In the genomic region with DNA sequence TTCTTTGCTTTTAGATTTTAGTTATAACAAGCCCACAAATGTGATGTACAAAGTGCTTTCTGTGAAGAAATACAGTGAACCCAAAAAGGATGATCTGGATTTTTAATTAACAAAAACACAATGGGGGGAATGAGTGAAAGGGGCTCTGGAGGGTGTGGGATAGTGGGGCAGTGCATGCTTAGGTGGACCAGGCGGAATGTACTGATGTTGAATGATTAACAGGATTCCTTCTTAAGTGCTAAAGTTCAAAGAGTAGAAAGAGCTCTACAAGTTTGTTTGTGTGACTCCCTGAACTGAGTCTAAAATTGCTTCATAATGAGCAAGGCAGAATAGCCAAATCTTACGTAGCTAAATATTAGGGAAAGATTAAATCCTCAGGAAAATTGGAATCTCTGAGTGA, we compare ENCODE assay signal across 19 mouse cellular contexts.
DNase-seq lines count a peak whose midpoint lies in the region; ATAC-seq and TF ChIP-seq lines count a peak whose summit lies in the region.
"Had no signal": no experiment of that assay in that cellular context is flagged by ENCODE, and none has a peak within 500 bp of the region (broad histone marks: within the 10 kb centered on the region; RNA-seq: fewer than 3 reads in every experiment).

No protein-coding gene starts in this region.

- peak; percentile 14 for DNase-seq in kidney, adult 11 months
- no peak for DNase-seq in kidney, adult 18-20 months
- DNase-seq in kidney, adult 8-10 months, result peak; percentile 3 to 55
- DNase-seq in kidney, postnatal 0 days (ENCODE audit: low spot score), result peak; percentile 9
- peak; percentile 11 to 54 for DNase-seq in kidney, postnatal 36 days
- DNase-seq in gastrocnemius, adult 8-10 months (ENCODE audit: low spot score in 2 of 2), result no peak
- no peak for DNase-seq in adrenal gland, postnatal 10 days
- no peak for DNase-seq in thymus, adult 18-20 months
- DNase-seq: adrenal gland, postnatal 25 days; cerebellum, adult 18-20 months; cerebellum, adult 9-11 months; cerebellum, postnatal 36 days; gastrocnemius, postnatal 14 days; heart, adult 2 months; heart, postnatal 36 days had no signal

- H3K4me2 ChIP-seq in kidney, postnatal 0 days (ENCODE audit: low read length), result no peak overlapping the region
- H3K4me2 ChIP-seq: embryonic facial prominence, embryonic 13.5 days; forebrain, embryonic 12.5 days; heart, embryonic 12.5 days had no signal

- no peak overlapping the region for H3K9ac ChIP-seq in kidney, postnatal 0 days (ENCODE audit: low read depth, low read length)
- H3K9ac ChIP-seq: embryonic facial prominence, embryonic 13.5 days; forebrain, embryonic 12.5 days; heart, embryonic 12.5 days had no signal

- H3K4me3 ChIP-seq in kidney, postnatal 0 days (replicated peaks; ENCODE audit: low read depth, low read length), result no peak overlapping the region
- H3K4me3 ChIP-seq: embryonic facial prominence, embryonic 13.5 days; forebrain, embryonic 12.5 days; heart, adult 2 months; heart, embryonic 12.5 days had no signal

- H3K27me3 ChIP-seq in kidney, postnatal 0 days (ENCODE audit: insufficient read depth, low read length), result no peaks in the 10 kb centered on the region
- H3K27me3 ChIP-seq: embryonic facial prominence, embryonic 13.5 days; forebrain, embryonic 12.5 days; heart, embryonic 12.5 days had no signal

- H3K27ac ChIP-seq in kidney, postnatal 0 days, result no peak overlapping the region
- H3K27ac ChIP-seq: embryonic facial prominence, embryonic 13.5 days; forebrain, embryonic 12.5 days; heart, adult 2 months had no signal

- no peaks in the 10 kb centered on the region for H3K36me3 ChIP-seq in kidney, postnatal 0 days (ENCODE audit: insufficient read depth, low read length)
- H3K36me3 ChIP-seq: embryonic facial prominence, embryonic 13.5 days; forebrain, embryonic 12.5 days; heart, embryonic 12.5 days had no signal

- no peaks in the 10 kb centered on the region for H3K9me3 ChIP-seq in kidney, postnatal 0 days (replicated peaks; ENCODE audit: low read length)
- H3K9me3 ChIP-seq: embryonic facial prominence, embryonic 13.5 days; forebrain, embryonic 12.5 days had no signal

- H3K4me1 ChIP-seq in kidney, postnatal 0 days (replicated peaks; ENCODE audit: insufficient read depth, low read length), result no peaks in the 10 kb centered on the region
- H3K4me1 ChIP-seq: embryonic facial prominence, embryonic 13.5 days; forebrain, embryonic 12.5 days; heart, embryonic 12.5 days had no signal

- ATAC-seq in kidney, postnatal 0 days (replicated peaks; ENCODE audit: low FRiP score, low read depth), result no peak; the same call in 1 of the 2 replicates
- ATAC-seq: forebrain, embryonic 16.5 days had no signal

- TF ChIP-seq CTCF in kidney, postnatal 0 days (IDR thresholded peaks at IDR 0.05; ENCODE audit: low read depth), result no peak

- 45% methylated on average over 2 of the region's 2 CpGs for WGBS in kidney, postnatal 0 days

Comparison
In these comparisons a context has a peak if more than half of its experiments do, and no peak if none do; other contexts are left out.
1. DNase-seq: peak in kidney, adult 11 months (single experiment), kidney, adult 8-10 months (2 of 2), kidney, postnatal 0 days (single experiment) and kidney, postnatal 36 days (2 of 2); none in kidney, adult 18-20 months (single experiment), gastrocnemius, adult 8-10 months (0 of 2), adrenal gland, postnatal 10 days (single experiment) and thymus, adult 18-20 months (0 of 2).